Mouse (Mus musculus) urinary bladder, adult 18-20 months (tissue): Measurements from ENCODE around the gene Ppwd1.
A peak's percentile ranks its signal among the peaks of the same experiment; 100 is the strongest.
"Not testable (repeated sequence)": the region's sequence is repeated elsewhere in the genome, so short reads cannot be mapped to it uniquely, and the experiment has no call there.

Source experiments
- DNase-seq, 2 experiments: peaks; one replicate each; pipeline ENCODE4 v3.0.0; 2022; ENCODE audit warnings: low spot score in 2 of 2, mixed read lengths in 2 of 2

The Ppwd1 gene

DNA sequence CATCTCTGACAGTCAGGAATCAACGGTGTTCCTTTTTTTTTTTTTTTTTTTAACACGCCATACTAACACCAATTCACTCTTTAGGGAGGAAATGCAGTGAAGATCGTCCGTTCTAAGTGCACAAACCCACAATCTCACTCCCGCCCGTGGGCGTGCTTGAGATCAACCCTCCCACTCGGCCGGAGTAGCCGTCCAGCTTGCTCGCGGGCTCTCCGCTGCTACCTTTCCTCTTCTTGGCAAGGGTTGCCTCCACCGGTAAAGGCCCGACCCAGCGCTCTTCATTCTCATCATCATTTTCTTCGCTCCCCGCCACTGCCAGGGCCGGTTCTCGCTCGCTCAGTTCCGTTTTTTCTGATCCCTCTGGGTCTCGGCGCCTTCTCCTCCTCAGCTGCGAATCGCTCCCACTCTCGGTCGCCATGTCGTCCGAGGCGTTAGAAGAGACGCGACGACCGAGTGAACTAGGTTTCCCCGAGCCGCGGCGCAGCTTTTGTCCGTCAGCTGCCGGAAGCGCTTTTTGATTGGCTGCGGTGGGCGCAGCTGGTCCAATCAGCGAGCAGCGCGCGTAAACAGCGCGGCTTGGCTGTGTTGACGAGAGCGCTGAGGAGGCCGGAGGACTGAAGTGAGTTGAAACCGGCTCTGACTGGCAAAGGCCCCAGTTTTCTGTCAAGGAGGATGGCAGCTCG is at the start of gene Ppwd1, which contains the start of gene Cenpk:
Gene Ppwd1 (minus strand): TSS at position 460 of the 683 bp plus-strand sequence.
Gene Cenpk (plus strand): TSS at position 228 of the 683 bp plus-strand sequence.
- peak; percentile 91 to 94 for DNase-seq

DNA sequence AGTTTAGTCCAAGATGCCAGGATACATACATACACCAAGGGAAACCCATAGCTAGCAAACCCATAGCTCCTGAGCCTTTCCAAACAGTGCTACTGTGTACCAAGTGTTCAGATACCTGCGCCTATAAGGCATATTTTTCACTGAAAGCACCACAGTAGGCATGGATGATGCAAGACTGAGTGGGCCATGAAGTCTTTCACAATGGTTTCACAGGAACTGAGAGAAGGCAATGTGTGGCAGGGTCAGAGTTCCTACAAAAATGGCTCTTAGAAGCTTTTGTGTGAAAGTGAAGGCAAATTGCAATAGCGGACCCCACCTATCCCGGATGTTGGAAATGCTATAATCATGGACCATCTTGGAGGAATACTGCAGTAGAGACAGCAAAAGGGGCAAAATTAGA is 30.4 kb upstream of the Ppwd1 start:
- no peak for DNase-seq

DNA sequence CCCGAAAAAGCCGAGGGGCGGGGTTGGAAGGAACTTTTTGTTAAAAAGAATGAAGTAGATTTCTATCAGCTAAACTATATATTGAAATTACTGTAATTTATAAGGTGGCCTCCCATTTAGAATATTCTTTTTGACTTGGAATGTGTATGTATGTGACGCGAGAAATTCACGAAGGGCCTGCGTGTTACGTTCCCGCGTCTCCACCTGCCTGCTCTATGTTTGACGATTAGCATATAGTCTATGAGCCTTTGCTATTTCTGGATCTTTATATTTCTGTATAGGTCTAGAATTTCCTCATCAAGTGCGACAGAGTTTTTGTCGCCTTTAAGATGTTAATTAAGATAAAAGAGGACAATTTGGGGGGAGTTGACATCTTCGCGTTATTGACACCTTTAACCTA is 538 bp upstream of the Ppwd1 start:
- DNase-seq: no peak

DNA sequence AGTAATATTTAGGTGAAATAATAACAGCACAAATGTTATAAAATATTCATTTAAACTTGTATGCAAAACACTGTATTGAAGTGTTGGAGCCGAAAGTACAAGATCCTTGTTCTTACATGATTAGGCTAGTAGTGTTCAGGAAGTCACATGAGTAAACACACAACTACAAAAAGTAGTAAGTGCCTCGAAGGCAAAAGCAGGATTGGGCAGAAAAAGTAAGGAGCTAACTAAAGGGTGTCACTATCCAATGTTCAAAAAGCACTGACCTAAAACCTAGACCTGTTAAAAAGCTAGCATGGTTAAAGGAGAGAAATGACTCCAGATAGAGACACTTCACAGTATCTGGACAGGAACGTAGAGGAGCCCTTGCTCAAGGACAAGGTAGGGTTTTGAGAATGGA is 1.2 kb downstream of the Ppwd1 start:
- no peak for DNase-seq

DNA sequence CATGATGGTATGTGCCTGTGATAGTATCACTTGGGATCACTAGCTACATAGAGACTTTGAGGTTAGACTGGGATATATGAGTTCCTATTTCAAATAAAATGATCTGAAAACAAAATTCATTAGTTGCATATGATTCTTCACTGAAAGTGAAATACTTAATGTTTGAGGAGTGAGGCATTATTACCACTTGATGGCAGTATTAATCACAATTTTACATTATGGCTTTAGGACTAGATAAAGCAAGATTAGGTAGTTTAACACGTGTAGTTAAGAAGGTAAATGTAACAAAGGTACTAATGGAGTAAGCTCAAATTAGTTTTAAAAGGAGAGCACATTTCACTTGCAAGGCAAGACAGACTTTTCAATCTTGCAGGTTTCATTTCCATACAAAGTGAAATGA is 24.3 kb downstream of the Ppwd1 start:
- DNase-seq: no peak

DNA sequence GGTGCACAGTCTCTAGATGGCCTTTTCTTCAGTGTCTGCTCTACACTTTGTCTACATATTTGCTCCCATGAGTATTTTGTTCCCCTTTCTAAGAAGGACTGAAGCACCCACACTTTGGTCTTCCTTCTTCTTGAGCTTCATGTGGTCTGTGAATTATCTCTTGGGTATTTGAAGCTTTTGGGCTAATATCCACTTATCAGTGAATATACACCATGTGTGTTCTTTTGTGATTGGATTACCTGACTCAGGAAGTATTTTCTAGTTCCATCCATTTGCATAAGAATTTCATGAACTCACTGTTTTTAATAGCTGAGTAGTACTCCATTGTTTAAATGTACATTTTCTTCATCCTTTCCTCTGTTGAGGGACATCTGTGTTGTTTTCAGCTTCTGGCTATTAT is 32.8 kb downstream of the Ppwd1 start:
- DNase-seq: not testable (repeated sequence)

DNA sequence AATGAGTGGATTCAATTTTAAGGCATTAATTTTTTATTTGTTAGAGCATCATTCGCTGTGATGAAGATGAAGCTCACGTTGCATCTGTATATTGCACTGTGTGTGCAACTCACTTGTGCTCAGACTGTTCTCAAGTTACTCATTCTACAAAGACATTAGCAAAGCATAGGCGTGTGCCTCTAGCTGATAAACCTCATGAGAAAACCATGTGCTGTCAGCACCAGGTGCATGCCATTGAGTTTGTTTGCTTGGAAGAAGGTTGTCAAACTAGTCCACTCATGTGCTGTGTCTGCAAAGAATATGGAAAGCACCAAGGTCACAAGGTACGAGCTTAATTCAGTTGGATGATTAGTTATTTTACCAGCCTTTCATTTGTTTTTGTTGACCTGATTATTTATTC is 41.3 kb downstream of the Ppwd1 start:
- no peak for DNase-seq

DNA sequence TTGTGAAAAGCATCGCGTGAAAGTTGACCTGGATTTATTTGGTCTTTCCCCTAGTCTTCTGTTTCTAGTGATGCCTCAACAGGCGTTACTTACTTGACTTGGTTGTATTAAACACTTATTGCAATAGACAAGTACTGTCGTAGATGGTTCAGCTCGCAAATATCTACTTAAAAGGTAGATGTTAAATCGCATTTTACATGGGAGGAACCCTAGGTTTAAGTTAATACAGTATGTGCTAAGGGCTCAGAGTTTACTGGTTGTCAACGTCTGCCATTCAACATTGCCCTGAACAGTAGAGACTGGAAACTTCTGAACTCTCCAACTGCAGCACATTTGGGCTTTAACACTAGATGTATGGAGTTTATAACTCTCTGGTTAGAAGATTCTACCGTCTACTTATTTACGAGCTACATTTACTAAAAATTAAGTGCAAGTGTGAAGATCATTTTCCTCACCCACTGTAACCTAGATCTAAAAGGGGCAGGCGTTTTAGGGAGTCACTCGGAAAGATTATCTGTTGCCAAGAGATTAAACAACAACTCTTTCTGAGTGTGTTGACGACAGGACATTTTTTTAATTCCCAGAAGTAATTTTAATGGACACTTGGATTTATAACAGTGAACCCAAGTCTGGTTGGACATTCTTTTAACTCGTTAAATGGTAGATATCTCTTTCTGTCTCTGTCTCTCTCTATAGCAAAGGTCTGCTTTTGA is 49.3 kb downstream of the Ppwd1 start:
- no peak for DNase-seq

DNA sequence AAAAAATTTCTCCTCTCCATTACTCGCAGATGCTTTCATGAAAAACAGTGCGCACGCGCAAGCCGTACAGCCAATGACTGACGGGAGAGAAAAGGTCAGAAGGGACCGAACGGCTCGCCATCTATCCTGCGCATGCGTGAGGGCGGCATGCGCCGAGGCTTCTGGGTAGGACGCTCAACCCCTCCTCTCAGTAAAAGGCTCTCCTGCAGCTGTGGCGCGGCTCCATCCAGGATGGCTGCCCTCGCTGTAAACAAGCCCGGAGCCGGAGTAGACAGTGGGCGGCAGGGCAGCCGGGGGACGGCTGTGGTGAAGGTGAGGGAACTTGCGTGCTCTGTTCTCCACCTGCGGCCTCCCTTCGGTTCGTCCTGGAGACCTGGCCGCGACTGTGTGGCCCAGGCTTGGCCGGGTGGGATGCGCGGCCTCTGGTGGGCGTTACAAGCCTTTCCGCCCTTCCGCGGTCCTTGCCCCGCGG is 50.0 kb downstream of the Ppwd1 start, which contains the start of gene Trim23:
Gene Trim23 (plus strand): TSS at position 148 of the 472 bp plus-strand sequence.
- DNase-seq: peak; percentile 77 to 95

DNA sequence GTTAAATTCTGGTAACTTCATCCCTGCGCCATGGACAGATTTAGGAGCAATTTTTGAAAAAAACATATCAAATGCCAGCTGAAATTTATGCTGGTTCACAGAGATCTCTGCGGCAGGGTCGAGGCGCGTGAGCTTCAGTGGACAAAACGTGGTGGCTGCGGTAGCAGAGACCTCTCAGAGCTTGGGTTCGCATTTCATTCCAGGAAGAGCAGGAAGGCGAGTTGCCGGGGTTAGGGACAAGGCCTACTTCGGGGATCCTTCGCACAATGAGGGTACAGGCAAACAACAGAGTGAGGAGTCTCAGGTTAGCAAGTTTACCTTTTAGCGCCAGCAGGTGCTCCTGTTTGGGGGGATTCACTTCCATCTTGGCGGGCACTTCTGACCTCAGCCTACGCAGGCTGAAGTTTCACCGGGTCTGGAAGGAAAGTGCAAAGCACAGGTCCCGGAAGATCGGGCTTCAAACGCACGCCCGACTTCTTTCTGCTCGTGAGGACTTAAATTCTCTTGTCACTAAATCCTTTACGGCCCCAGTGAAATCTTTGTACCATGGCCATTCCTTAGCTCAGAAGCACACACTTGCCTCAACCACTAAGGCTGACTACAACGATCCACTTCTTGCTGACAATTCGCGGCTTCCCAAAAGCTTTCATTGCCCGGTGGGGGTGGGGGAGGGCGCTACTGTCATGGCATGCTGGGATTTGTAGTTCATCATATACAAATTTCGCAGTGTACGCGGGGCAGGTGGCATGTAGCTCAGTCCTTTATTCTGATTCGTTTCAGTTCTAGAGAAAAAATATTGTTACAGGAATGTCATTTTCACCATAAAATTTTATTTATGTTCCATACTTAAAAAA is 50.6 kb downstream of the Ppwd1 start, which contains the start of gene Trappc13:
Gene Trappc13 (minus strand): TSS at position 674 of the 854 bp plus-strand sequence.
- DNase-seq: peak; percentile 65 to 76

DNA sequence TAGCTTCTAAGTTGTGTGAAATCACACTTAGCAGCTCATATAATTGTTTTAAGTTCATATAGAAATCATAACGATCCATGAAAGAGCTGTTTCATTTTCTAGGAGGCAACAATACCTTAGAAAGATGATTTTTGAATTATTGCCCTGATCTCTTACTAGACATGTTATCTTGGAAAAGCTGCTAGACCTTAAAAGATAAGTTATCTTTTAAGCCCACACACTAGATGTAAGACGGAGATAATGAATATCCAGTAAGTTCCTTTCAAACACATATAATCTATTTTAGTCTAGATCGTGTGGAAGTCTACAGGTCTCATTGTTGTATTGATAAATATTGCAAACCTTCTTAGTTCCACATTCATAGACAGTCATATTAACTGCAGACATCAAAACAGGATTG is 51.8 kb downstream of the Ppwd1 start:
- no peak for DNase-seq

DNA sequence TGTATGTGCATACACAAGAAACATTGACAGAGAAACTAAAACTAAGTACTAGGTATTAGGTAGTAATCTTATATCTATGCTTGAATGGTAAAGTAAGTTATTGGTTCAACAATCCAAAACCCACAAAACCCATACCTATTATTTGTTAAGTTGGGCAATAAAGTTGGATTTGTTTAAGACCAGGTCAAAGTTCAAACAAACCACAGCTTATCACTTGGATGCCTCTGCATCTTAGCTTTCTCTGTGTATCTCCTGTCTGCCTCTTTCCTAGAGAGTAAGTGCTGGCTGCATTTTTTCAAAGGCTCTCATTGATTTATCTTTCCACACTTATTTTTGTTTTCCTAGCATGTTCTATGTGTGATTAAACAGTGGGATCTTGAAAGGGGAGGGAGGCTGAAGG is 56.1 kb downstream of the Ppwd1 start:
- DNase-seq: no peak

DNA sequence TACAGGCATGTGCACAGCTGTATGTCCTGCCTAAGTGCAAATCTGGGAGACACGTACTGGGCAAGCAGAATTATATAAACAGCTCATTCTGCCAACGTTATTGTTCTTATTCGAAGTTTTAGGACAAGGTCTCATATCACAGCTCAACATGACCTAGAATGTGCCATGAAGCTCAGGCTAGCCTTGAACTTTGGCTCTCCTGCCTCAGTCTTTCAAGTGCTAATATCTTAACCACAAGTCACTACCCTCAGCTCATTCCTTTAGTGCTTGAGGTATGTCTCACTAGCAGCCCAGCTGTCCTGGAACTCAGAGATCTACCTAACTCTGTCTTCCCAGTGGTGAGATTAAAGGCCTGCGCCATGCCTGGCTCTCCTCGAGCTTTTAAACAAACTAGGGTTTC is 56.9 kb downstream of the Ppwd1 start:
- no peak for DNase-seq

DNA sequence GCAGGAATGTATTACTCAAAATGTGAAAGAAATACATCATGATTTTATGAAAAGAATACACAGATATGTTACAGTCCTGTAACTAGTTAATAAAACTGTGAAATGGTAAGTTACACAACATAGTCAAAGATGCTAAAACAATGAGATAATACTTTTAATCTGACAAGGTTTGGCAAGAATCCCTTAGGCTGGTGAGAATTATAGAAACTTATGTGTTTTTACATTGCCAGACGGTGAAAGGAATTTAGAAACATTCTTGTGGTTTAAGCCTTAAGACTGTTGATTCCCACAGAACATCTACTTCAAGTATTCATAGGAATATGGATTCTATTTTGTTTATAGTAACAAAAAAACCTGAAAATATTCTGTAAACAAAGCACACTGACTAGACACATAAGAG is 73.0 kb downstream of the Ppwd1 start:
- no peak for DNase-seq
